Mouse (Mus musculus): ENCODE results near the gene Olfr633.

- TF ChIP-seq CTCF (IDR thresholded peaks at IDR 0.05) (no peak), EP300 (IDR thresholded peaks at IDR 0.05) (no peak)
Observed at GRCm38 (mm10) chr7:103928525-103928924, 15.7 kb upstream of the Olfr633 start, which contains the start of gene Olfr631.
